Mouse (Mus musculus): ENCODE measurements around the gene Usp3.

DNA sequence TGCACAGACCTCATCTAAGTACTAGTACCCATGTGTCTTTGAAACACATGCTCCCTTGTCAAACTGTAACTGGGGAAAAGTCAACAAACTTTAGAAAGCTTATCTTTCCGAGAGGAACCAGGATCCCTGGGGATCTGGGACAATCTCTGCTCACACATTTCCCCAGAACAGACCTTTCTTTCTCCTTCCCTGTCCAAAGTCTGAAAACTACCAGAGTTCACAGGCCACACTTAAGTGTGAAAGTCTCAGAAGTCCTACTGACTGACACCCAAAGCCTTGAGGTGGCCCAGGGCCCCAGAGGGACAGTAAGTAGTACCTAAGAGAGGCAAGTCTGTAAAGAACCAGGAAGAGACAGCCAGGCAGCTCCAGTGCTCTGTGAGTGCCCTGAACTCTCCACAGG is 31.9 kb upstream of the Usp3 start:
- TF ChIP-seq POLR2A (IDR thresholded peaks at IDR 0.05; ENCODE audit: insufficient read depth, low read depth, low read length) (no peak), CTCF (IDR thresholded peaks at IDR 0.05) (no peak), EP300 (IDR thresholded peaks at IDR 0.05; ENCODE audit: insufficient read depth, low read depth, low read length) (no peak)
